Mouse (Mus musculus) brain, adult 10 weeks (tissue): ENCODE results near the gene Gm45140. TPM values are rescaled to one million over a fixed set of nuclear protein-coding genes. Genes with fewer than 3 reads are reported as not detected.

ENCODE experiments used
- polyA plus RNA-seq: library from polyadenylated mRNA; stranded (reverse); fragments of 350-450 nt; fragmentation: Illumina TruSeq; extraction: RNeasy Lipid Tissue Mini Kit (QIAGEN cat#74804); gene quantifications from one replicate; pipeline ENCODE4 v1.2.3, GENCODE M21; 2015; ENCODE audit warnings: low read depth, low replicate concordance

Gm45140 gene
- polyA plus RNA-seq: 1.8 TPM

GRCm38 (mm10) chr6:87835695-87836094 is at the start of gene Gm45140:
Gene Gm45140, minus strand, starts transcription at chr6:87835795.

DNA sequence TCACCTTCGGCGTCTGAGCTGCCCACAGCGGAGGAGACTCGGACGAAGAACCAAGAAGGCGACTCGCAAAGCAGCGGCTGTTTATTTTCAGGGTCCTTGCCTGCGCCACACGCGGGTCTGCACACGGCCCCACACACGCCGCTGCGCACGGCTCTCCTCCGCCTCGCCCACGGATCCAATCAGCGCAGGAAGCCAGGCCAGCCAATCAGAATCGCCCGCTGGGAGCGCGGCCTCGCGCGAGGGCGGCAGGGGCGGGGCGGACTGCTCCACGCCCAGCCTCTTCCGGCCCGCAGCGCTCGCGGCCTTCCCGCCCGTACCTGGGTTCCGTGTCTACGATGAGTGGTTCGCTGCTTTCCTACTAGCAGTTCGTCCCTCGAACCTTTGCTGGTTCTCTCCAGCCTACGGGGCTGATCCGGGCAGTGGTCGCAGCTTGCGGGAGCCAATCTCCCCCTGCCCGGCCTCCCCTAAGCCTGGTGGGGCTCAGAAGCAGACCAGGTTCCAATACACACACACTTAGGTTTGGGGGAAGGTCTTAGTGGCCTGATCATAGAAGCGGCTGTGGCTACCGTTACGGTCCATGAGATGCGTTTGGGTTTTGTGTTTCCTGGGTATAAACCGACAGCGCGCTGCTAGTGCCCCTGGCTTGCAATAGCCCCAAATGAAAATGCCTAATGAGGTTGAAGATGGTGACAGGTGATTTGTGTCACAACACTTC is 15.5 kb upstream of the Gm45140 start, which contains the start of gene Cnbp:
TSS of gene Cnbp (minus strand) at position 207 of the 715 bp plus-strand sequence.

DNA sequence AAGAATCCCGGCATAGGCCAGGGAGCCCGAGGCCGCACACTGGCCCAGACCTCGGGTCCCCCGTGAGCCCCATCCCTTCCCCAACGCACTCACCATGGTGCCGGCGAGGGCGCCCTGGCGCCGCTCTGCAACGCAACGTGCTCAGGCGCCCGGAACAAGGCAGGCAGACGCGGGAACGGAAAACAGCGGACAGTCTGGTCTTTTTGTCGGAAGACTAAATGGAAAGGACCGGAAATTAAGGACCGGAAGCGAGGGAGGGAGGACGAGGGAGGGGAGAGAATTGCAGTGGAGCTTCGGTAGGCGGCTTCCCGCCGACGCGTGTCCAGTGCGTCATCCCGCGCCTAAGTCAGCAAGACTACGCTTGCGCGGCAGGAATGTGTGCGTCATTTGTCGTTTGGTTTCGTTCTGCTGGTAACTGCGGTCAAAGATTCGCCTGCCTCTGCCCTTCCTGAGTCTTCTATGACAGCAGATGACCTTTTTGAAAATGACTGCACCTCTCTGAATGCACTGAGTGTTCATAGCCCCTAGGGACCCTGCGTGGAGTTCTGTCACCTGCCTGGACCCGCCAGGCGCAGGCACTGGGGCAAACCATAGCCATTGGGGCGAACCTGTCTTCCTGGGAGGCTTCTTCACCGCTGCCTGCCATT is 3.1 kb upstream of the Gm45140 start, which contains the start of gene Isy1:
TSS of gene Isy1 (minus strand) at position 248 of the 647 bp plus-strand sequence.

DNA sequence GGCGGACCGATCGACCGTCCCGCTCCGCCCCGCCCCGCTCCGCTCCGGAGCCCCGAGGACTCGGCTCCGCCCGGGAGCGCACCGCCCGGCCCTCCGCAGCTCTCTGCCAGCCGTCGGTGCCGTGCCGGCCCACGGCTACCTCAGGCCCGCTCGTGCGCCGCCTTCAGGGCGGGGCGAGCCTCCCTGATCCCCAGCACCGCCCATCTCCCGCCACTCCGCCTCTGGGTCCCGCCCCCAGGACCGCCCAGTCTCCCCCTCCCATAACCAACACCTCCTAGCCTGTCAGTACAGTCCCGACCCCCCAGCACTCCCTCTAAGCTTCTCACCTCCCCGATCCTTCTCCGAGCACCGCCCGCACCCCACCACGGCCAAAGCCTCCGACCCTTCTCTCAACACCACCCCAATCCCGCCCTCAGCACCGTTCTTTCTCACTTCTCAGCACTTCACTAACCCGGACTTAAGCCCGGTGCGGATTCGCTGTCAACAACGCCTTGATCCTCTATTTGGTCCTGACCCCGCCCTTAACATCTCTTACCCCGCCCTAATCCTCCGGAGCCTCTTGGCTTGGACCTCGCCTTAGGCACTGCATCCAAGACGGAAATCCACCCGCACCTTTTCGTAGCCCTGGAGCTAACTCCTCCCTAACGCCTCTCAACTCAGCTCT is 23.8 kb downstream of the Gm45140 start, which contains the start of gene Rab43:
TSS of gene Rab43 (minus strand) at position 490 of the 664 bp plus-strand sequence.

GRCm38 (mm10) chr6:87777842-87778241 is 57.8 kb downstream of the Gm45140 start, which contains the start of gene Gp9:
Gene Gp9, plus strand, starts transcription at chr6:87778072.

Other genes with a start within 250 kb of the Gm45140 start
- gene Prokr1, start 245.1 kb downstream of the Gm45140 start, polyA plus RNA-seq: 0.28 TPM
- 5.9 TPM for gene Aplf, start 163.6 kb downstream of the Gm45140 start, polyA plus RNA-seq
- 4.3 TPM for gene Efcc1, start 104.9 kb downstream of the Gm45140 start, polyA plus RNA-seq
- 0.58 TPM for gene Gp9, start 57.7 kb downstream of the Gm45140 start, polyA plus RNA-seq
- 9.8 TPM for gene Rab43, start 23.6 kb downstream of the Gm45140 start, polyA plus RNA-seq
- gene Isy1, start 3.0 kb upstream of the Gm45140 start, polyA plus RNA-seq: 28.0 TPM
- 436 TPM for gene Cnbp, start 15.3 kb upstream of the Gm45140 start, polyA plus RNA-seq
- 223 TPM for gene Copg1, start 52.0 kb upstream of the Gm45140 start, polyA plus RNA-seq
- 27.1 TPM for gene Hmces, start 78.1 kb upstream of the Gm45140 start, polyA plus RNA-seq
- 20.5 TPM for gene H1fx, start 145.8 kb upstream of the Gm45140 start, polyA plus RNA-seq
- gene Rab7, start 209.5 kb upstream of the Gm45140 start, polyA plus RNA-seq: 426 TPM
- gene Rpn1, start 248.7 kb upstream of the Gm45140 start, polyA plus RNA-seq: 141 TPM